Mouse (Mus musculus): Measurements from ENCODE around the gene Gm6710. TPM values are rescaled to one million over a fixed set of nuclear protein-coding genes. Genes with fewer than 3 reads are reported as not detected.
"Not testable (repeated sequence)": the region's sequence is repeated elsewhere in the genome, so short reads cannot be mapped to it uniquely, and the experiment has no call there.

Gene Gm6710
- total RNA-seq (2014; rRNA removed) (13.2 and 19.5 TPM in 2 replicates), polyA plus RNA-seq (2015; fragmentation: Nextera tagmentation; extraction: Ambion mirVana) (26.2 and 32.4 TPM in 2 replicates)

- H3K27me3 ChIP-seq (ENCODE audit: insufficient read depth, low read length); H3K9ac ChIP-seq (replicated peaks; ENCODE audit: low read length, poor library complexity, severe bottlenecking); H3K9me3 ChIP-seq (ENCODE audit: low read length); H3K4me1 ChIP-seq (ENCODE audit: insufficient read depth, low read length); H3K4me3 ChIP-seq (ENCODE audit: low read depth, low read length); ATAC-seq (ENCODE audit: low FRiP score); H3K27ac ChIP-seq (ENCODE audit: low read depth, low read length); H3K4me2 ChIP-seq (ENCODE audit: low read depth, low read length, poor library complexity, severe bottlenecking); DNase-seq (ENCODE audit: low spot score); H3K36me3 ChIP-seq (ENCODE audit: insufficient read depth, low read length): not testable (repeated sequence)
- WGBS: no CpG with 5 or more reads among the region's 7 CpGs
These were observed at the start of gene Gm6710 for GRCm38 (mm10) chr2:175869024-175869423. Gene Gm6710, plus strand, starts transcription at chr2:175869219.

Other genes with a start within 250 kb of the Gm6710 start
- not detected in 2 replicates for gene Gm11007, start 225.2 kb upstream of the Gm6710 start, total RNA-seq (2014; rRNA removed)
- not detected in 2 replicates for gene Gm11007, start 225.2 kb upstream of the Gm6710 start, polyA plus RNA-seq (2015; fragmentation: Nextera tagmentation; extraction: Ambion mirVana)
- not detected in 2 replicates for gene Zfp969, start 165.6 kb upstream of the Gm6710 start, total RNA-seq (2014; rRNA removed)
- 18.7 and 20.4 TPM in 2 replicates for gene Zfp969, start 165.6 kb upstream of the Gm6710 start, polyA plus RNA-seq (2015; fragmentation: Nextera tagmentation; extraction: Ambion mirVana)
- gene Gm2007, start 127.7 kb upstream of the Gm6710 start, total RNA-seq (2014; rRNA removed): not detected in 2 replicates
- gene Gm2007, start 127.7 kb upstream of the Gm6710 start, polyA plus RNA-seq (2015; fragmentation: Nextera tagmentation; extraction: Ambion mirVana): not detected in 2 replicates
- 2.8 and 3.2 TPM in 2 replicates for gene Gm14288, start 68.1 kb upstream of the Gm6710 start, total RNA-seq (2014; rRNA removed)
- 1.6 and 1.7 TPM in 2 replicates for gene Gm14288, start 68.1 kb upstream of the Gm6710 start, polyA plus RNA-seq (2015; fragmentation: Nextera tagmentation; extraction: Ambion mirVana)
- gene Zfp966, start 61.9 kb downstream of the Gm6710 start, total RNA-seq (2014; rRNA removed): 3.4 and 6.2 TPM in 2 replicates
- 0.68 and 0.91 TPM in 2 replicates for gene Zfp966, start 61.9 kb downstream of the Gm6710 start, polyA plus RNA-seq (2015; fragmentation: Nextera tagmentation; extraction: Ambion mirVana)
- gene Gm2026, start 96.1 kb downstream of the Gm6710 start, total RNA-seq (2014; rRNA removed): 11.7 and 11.8 TPM in 2 replicates
- gene Gm2026, start 96.1 kb downstream of the Gm6710 start, polyA plus RNA-seq (2015; fragmentation: Nextera tagmentation; extraction: Ambion mirVana): 18.4 and 19.6 TPM in 2 replicates

Data from midbrain, postnatal 0 days (tissue).